Mouse (Mus musculus): ENCODE results near the gene Ndufa1.

- TF ChIP-seq CTCF (IDR thresholded peaks at IDR 0.05; ENCODE audit: low read depth, low read length) (no peak), POLR2A (IDR thresholded peaks at IDR 0.05; ENCODE audit: borderline replicate concordance, low read depth, low read length) (no peak)
Measured at GRCm38 (mm10) chrX:37191744-37192379, 899 bp upstream of the Ndufa1 start.

All from bone marrow macrophage, adult 2 months (primary cell).